Mouse (Mus musculus) B cell, adult (primary cell): ENCODE measurements around the gene Pramef8. TPM values are rescaled to one million over a fixed set of nuclear protein-coding genes. Genes with fewer than 3 reads are reported as not detected.

Experiments
- total RNA-seq: library from RNA; stranded (reverse); gene quantifications from 4 replicates; pipeline ENCODE4 v1.2.4, GENCODE M21; 2023; ENCODE audit not compliant: inconsistent age

Pramef8 gene
- 58.5 to 72.0 TPM (median 67.7 TPM) in 4 replicates for total RNA-seq

DNA sequence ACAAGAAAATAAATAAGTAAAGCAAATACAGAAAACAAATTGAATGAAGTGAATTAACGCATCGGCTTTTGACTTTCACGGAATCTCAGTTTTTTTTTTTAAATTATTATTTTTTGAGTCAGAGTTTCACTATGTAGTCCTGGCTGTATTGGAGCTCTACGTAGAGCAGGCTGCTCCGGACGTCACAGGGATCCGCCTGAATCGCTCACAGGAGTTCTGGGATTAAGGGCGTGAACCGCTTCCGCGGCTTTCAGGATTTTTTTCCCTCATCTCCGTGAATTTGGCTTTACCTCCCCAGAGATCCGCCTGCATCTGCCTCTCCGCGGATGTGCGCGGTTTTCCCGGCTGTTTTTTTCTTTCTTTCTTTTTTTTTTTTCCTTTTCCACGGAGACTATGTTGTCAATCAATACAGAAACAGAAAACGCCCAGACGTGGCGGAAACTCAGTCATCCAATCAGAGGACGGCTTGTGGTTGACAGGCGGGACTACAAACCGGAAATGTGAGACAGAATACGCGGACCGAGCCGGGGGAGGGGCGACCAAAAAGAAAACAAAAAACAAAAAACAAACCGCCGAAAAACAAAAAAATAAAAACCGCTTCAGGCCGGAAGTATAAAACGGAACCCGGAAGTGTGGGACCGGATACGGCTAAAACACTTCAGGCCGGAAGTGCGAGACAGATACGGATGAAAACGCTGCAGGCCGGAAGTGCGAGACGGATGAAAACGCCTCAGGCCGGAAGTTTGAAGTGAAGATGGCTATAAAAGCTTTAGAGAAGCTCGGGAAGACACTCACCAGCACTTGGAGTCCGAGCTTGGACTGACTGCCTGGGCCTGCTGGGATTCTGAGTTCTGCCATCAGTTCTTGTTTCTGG lies at the start of gene Pramef8:
TSS of gene Pramef8 (plus strand) at position 208 of the 874 bp plus-strand sequence.

GRCm38 (mm10) chr4:143394181-143394580 lies 18.0 kb upstream of the Pramef8 start, which contains the start of gene Pramel1:
Pramel1 (plus strand) TSS chr4:143394428.

GRCm38 (mm10) chr4:143450224-143450623 lies 38.0 kb downstream of the Pramef8 start, which contains the start of gene Oog4:
Oog4 (minus strand) TSS chr4:143450324.

Other genes starting within 250 kb of the Pramef8 start
- 72.2 to 78.3 TPM (median 77.7 TPM) in 4 replicates for gene Prdm2, start 199.4 kb upstream of the Pramef8 start, total RNA-seq
- not detected in 4 replicates for gene Pdpn, start 112.9 kb upstream of the Pramef8 start, total RNA-seq
- gene Lrrc38, start 62.7 kb upstream of the Pramef8 start, total RNA-seq = not detected in 4 replicates
- not detected in 4 replicates for gene Pramel1, start 18.0 kb upstream of the Pramef8 start, total RNA-seq
- not detected in 4 replicates for gene Oog4, start 37.9 kb downstream of the Pramef8 start, total RNA-seq
- not detected in 4 replicates for gene Gm13043, start 98.9 kb downstream of the Pramef8 start, total RNA-seq
- not detected in 4 replicates for gene Gm13040, start 123.5 kb downstream of the Pramef8 start, total RNA-seq
- gene BC080695, start 139.3 kb downstream of the Pramef8 start, total RNA-seq = not detected in 4 replicates
- gene Gm13057, start 139.3 kb downstream of the Pramef8 start, total RNA-seq = not detected in 4 replicates
- gene Gm13083, start 202.6 kb downstream of the Pramef8 start, total RNA-seq = not detected in 4 replicates
- not detected in 4 replicates for gene Gm13088, start 244.8 kb downstream of the Pramef8 start, total RNA-seq